Mouse (Mus musculus) cortical plate, adult 2 months (tissue): ENCODE results near the gene Il20rb. TPM values are rescaled to one million over a fixed set of nuclear protein-coding genes. Genes with fewer than 3 reads are reported as not detected.

Source experiments
- H3K27ac ChIP-seq: fragments of 200-500 bp; 2 replicates; pipeline ENCODE4 v1.5.1; 2012; ENCODE audit warnings: low read length, control low read depth, inconsistent platforms; ENCODE audit not compliant: insufficient read depth
- H3K4me1 ChIP-seq: fragments of 200-500 bp; 2 replicates; pipeline ENCODE4 v1.6.1; 2011; ENCODE audit warnings: low read length; ENCODE audit not compliant: control insufficient read depth, insufficient read depth
- H3K4me3 ChIP-seq: fragments of 200-500 bp; 2 replicates; pipeline ENCODE4 v1.5.1; 2011; ENCODE audit warnings: mild to moderate bottlenecking, low read length, control low read depth; ENCODE audit not compliant: insufficient read depth
- CTCF ChIP-seq: fragments of 200-500 bp; IDR thresholded peaks from 2 replicates; pipeline ENCODE4 v1.5.1; 2011; ENCODE audit warnings: mild to moderate bottlenecking, control low read depth, low read length; ENCODE audit not compliant: insufficient read depth; ENCODE audit errors: extremely low read depth
- POLR2A ChIP-seq: fragments of 200-500 bp; IDR thresholded peaks from 2 replicates; pipeline ENCODE4 v1.6.1; 2011; ENCODE audit warnings: mild to moderate bottlenecking, low read length, control low read depth; ENCODE audit not compliant: insufficient read depth; ENCODE audit errors: extremely low read depth
- polyA plus RNA-seq: library from polyadenylated mRNA; depleted of rRNA; stranded (reverse); fragments of >200 nt; gene quantifications from 2 replicates; pipeline ENCODE4 v1.2.3, GENCODE M21; 2012; rRNA removed

Il20rb gene
- 1.2 and 2.3 TPM in 2 replicates for polyA plus RNA-seq

GRCm38 (mm10) chr9:100486431-100486830 is at the start of gene Il20rb:
Il20rb (minus strand) TSS chr9:100486788.
- Histone ChIP-seq H3K4me3 (no peak within 1 kb of the TSS), H3K27ac (no peak within 1 kb of the TSS), H3K4me1 (no peaks in the 10 kb centered on the region)
- TF ChIP-seq POLR2A = no peak
- no peak for TF ChIP-seq CTCF

GRCm38 (mm10) chr9:100535618-100536262 is 49.2 kb upstream of the Il20rb start:
- TF ChIP-seq POLR2A = no peak
- no peak for TF ChIP-seq CTCF
- Histone ChIP-seq H3K4me3 (no peak overlapping the region), H3K27ac (no peak overlapping the region), H3K4me1 (peaks cover 4% of the 10 kb centered on the region; the same call in 1 of the 2 replicates)

- H3K4me1 ChIP-seq = peaks cover 4% of the 10 kb centered on the region; the same call in 1 of the 2 replicates
- no peak overlapping the region for H3K27ac ChIP-seq
- TF ChIP-seq CTCF (no peak), POLR2A (no peak)
- H3K4me3 ChIP-seq = no peak overlapping the region
Observed at GRCm38 (mm10) chr9:100534686-100535085, 48.1 kb upstream of the Il20rb start.

GRCm38 (mm10) chr9:100532847-100533505 is 46.4 kb upstream of the Il20rb start:
- Histone ChIP-seq H3K4me3 (no peak overlapping the region), H3K27ac (no peak overlapping the region), H3K4me1 (peaks cover 4% of the 10 kb centered on the region; the same call in 1 of the 2 replicates)
- TF ChIP-seq CTCF = no peak

- no peak for TF ChIP-seq CTCF
- TF ChIP-seq POLR2A = no peak
- H3K4me3 ChIP-seq = no peak overlapping the region
- H3K4me1 ChIP-seq = peaks cover 4% of the 10 kb centered on the region; the same call in 1 of the 2 replicates
- no peak overlapping the region for H3K27ac ChIP-seq
Observed at GRCm38 (mm10) chr9:100531296-100531695, 44.7 kb upstream of the Il20rb start.

- Histone ChIP-seq H3K4me1 (no peaks in the 10 kb centered on the region), H3K4me3 (no peak overlapping the region), H3K27ac (no peak overlapping the region)
- TF ChIP-seq CTCF (no peak), POLR2A (no peak)
Observed at GRCm38 (mm10) chr9:100525225-100525624, 38.6 kb upstream of the Il20rb start.

- no peaks in the 10 kb centered on the region for H3K4me1 ChIP-seq
- TF ChIP-seq CTCF = no peak
- no peak for TF ChIP-seq POLR2A
Observed at GRCm38 (mm10) chr9:100522029-100522428, 35.4 kb upstream of the Il20rb start.

GRCm38 (mm10) chr9:100520586-100520985 is 34.0 kb upstream of the Il20rb start:
- TF ChIP-seq POLR2A (no peak), CTCF (peak; percentile 67)
- Histone ChIP-seq H3K4me1 (no peaks in the 10 kb centered on the region), H3K4me3 (no peak overlapping the region), H3K27ac (no peak overlapping the region)

More at GRCm38 (mm10) chr9:100522029-100522428, 35.4 kb upstream of the Il20rb start:
- no peak overlapping the region for H3K4me3 ChIP-seq
- H3K27ac ChIP-seq = no peak overlapping the region

GRCm38 (mm10) chr9:100520012-100520411 is 33.4 kb upstream of the Il20rb start:
- TF ChIP-seq POLR2A = no peak
- 0 out of 2 replicates have a peak, but pooled peaks have one; percentile 10 for TF ChIP-seq CTCF
- Histone ChIP-seq H3K27ac (no peak overlapping the region), H3K4me1 (no peaks in the 10 kb centered on the region), H3K4me3 (no peak overlapping the region)

GRCm38 (mm10) chr9:100507581-100507980 is 21.0 kb upstream of the Il20rb start:
- H3K4me3 ChIP-seq = no peak overlapping the region

More at GRCm38 (mm10) chr9:100507581-100507980, 21.0 kb upstream of the Il20rb start:
- TF ChIP-seq CTCF = no peak
- no peak for TF ChIP-seq POLR2A
- H3K4me1 ChIP-seq = no peaks in the 10 kb centered on the region; the same call in 1 of the 2 replicates
- H3K27ac ChIP-seq = no peak overlapping the region
